Mouse (Mus musculus) gastrocnemius, postnatal 14 days (tissue): ENCODE results near the gene Gm10135. TPM values are rescaled to one million over a fixed set of nuclear protein-coding genes. Genes with fewer than 3 reads are reported as not detected.
A peak's percentile ranks its signal among the peaks of the same experiment; 100 is the strongest.
"Not testable (repeated sequence)": the region's sequence is repeated elsewhere in the genome, so short reads cannot be mapped to it uniquely, and the experiment has no call there.

Source experiments
- DNase-seq: peaks from one replicate; pipeline ENCODE4 v3.0.0; 2021; ENCODE audit warnings: mixed read lengths
- intact Hi-C: fragments of 180-260 bp; cut with DNase I; formaldehyde crosslinking; loops from one replicate; pipeline ENCODE4 v1.15.1; 2025; ENCODE audit warnings: low total_unique reads
- long read RNA-seq, 2 experiments: library from polyadenylated mRNA; stranded (forward); transcript quantifications; one replicate each; pipeline ENCODE4 v2.0.0; 2021
- total RNA-seq, 2 experiments: library from RNA; stranded (reverse); gene quantifications; 2 replicates each; pipeline ENCODE4 v1.2.3; 2021

The Gm10135 gene
- total RNA-seq, result not detected
- long read RNA-seq, experiment 1, result 0 reads
- long read RNA-seq, experiment 2, result 0 reads

DNA sequence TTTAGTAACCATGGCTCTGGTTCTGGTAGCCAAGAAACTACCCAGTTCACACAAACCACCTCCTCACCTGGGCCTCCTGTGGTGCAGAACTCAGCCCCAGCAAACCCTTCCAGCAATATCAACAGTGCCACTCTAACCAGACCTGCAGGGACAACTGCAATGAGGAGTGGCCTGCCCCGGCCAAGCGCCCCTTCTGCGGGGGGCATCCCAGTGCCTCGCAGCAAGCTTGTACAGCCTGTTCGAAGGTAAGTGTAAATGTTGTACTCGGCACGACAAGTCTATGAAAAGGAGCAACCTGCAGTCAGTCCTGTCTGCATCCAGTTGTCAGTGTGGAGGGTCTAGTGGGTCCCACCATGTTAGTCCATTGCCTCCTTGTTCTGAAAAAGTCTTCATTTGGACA lies at the start of gene Gm10135:
Gene Gm10135 (minus strand): TSS at position 101 of the 400 bp plus-strand sequence.
- intact Hi-C loops, result loop anchor here (10.0 kb wide), 1 partner anchor 60 kb away; no protein-coding TSS in a partner anchor
- no peak for DNase-seq

DNA sequence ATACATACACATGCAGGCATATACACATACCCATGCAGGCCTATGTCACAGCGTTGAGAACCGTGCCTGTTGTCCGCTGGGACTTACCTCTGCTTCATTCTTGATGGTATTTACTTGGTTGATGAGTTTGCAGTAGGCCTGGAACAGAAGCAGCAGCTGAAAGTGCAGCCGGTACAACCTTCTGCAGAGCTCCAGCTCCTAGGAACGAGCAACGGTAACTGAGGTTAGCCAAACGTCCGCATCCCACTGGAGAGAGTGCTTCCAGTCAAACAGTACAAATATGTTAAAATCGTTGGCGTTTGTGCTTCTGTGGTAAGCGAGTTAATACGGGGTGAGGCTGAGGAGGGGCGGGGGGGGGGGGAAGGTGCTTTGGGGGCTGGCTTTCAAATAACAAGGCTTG lies 49.3 kb upstream of the Gm10135 start:
- intact Hi-C loops, result no loop called here
- no peak for DNase-seq

DNA sequence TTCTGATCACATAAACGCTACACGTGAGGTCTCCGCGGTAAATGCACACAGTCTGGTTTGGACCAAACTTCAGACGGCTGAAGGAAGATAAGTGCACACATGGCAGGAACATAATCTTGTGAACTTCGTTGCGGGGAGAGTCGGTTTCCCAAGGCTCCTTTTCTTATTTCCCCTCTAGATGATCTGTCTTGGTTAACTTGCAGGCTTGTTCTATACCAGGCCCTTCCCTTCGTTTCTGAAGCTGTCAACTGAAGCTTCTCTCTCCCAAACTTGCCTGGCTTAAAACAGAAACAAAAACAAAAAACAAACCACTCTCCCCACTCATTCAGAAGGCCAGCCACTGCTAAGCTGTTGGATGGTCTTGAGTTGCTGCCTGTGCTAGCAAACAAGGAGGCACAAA lies 40.2 kb upstream of the Gm10135 start:
- intact Hi-C loops, result no loop called here
- DNase-seq, result no peak

DNA sequence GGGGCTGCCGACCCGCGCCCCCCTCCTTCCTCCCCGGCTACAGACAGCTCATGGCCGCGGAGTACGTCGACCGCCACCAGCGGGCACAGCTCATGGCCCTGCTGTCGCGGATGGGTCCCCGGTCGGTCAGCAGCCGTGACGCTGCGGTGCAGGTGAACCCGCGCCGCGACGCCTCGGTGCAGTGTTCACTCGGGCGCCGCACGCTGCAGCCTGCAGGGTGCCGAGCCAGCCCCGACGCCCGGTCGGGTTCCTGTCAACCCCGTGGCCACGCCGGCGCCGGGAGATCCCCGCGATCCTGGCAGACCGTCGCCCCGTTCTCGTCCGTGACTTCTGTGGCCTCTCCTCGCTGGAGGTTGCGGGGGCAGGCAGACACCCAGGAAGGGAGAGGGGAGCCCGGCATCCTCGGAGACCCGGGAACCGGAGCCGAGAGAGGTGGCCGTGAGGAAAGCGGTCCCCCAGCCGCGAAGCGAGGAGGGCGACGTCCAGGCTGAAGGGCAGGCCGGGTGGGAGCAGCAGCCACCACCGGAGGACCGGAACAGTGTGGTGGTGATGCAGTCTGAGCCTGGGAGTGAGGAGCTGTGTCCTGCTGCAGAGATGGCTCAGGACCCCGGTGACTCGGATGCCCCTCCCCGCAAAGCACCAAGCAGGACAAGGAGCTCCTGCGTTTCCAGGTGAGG lies 39.2 kb upstream of the Gm10135 start:
- DNase-seq, result peak; percentile 7
- intact Hi-C loops, result not testable (repeated sequence)

DNA sequence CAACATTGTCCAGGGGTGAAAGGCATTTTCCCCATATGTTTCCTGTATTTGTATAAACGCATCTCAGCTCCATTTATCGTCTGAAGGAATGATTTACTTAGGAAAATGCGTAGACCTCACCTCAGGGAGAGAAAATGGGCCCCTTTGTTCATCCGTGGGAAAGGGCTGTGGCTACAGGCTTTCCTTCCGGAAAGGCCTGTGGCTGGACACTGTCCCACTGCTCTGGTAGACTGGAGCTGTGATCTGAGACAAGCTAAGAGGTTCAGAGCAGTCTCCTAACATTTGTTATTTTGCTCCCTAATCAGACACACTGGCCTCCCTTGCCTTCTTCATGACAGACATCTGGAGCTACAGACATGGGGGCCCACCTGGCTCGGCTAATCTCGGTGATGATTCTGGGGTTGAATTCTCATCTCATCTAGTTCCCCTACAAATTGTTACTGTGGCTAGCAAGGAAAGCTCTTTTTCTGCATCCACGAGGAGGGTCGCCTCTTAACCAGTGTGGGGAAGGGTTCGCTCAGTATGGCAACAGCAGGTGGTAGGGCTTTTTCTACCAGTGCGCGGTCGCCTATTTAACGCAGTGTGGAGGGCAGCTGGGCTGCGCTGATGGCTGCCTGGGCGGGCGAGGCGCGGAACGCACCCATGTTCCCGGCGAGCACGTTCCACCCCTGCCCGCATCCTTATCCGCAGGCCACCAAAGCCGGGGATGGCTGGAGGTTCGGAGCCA lies 38.5 kb upstream of the Gm10135 start:
- intact Hi-C loops, DNase-seq: not testable (repeated sequence)

DNA sequence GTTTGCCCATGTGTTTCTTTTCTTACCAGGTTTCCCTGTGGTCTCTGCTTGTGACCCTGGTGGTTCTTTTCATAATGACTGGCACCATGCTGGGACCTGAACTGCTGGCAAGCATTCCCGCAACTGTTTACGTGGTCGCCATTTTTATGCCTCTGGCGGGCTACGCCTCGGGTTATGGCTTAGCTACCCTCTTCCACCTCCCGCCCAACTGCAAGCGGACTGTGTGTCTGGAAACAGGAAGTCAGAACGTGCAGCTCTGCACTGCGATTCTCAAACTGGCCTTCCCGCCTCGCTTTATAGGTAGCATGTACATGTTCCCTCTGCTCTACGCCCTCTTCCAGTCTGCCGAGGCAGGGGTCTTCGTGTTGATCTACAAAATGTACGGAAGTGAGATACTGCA lies 37.3 kb upstream of the Gm10135 start:
- DNase-seq, intact Hi-C loops: not testable (repeated sequence)

DNA sequence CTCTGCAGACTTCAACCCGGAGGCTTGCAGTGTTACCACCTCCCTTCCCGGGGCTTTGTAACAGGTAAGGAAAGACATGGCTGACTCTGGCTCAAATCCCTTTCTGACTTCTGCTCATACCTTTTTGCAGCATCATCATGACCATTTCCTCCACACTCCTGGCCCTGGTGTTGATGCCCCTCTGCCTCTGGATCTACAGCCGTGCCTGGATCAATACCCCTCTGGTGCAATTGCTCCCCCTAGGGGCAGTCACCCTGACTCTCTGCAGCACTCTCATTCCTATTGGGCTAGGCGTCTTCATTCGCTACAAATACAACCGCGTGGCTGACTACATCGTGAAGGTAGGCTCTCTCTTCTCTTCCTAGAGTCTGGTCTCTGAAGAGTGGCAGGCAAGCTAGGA lies 33.7 kb upstream of the Gm10135 start:
- intact Hi-C loops, DNase-seq: not testable (repeated sequence)

DNA sequence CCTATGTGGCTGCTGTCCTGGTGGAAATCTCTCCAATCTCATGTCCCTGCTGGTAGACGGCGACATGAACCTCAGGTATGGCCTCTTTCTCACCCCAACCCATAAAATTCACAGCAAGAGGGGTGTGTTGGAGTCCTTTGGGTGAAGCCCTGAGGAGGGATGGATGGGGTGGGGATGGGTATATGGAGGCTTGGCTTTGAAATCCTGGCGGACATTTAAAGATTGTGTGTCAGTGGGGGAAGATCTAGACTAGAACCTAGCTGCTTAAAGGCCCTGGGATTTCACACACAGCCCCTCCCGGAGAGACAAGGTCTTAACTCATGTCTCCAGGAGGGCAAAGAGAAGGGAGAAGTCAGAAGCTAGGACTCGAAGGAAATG lies 33.1 kb upstream of the Gm10135 start:
- intact Hi-C loops, result no loop called here
- no peak for DNase-seq

DNA sequence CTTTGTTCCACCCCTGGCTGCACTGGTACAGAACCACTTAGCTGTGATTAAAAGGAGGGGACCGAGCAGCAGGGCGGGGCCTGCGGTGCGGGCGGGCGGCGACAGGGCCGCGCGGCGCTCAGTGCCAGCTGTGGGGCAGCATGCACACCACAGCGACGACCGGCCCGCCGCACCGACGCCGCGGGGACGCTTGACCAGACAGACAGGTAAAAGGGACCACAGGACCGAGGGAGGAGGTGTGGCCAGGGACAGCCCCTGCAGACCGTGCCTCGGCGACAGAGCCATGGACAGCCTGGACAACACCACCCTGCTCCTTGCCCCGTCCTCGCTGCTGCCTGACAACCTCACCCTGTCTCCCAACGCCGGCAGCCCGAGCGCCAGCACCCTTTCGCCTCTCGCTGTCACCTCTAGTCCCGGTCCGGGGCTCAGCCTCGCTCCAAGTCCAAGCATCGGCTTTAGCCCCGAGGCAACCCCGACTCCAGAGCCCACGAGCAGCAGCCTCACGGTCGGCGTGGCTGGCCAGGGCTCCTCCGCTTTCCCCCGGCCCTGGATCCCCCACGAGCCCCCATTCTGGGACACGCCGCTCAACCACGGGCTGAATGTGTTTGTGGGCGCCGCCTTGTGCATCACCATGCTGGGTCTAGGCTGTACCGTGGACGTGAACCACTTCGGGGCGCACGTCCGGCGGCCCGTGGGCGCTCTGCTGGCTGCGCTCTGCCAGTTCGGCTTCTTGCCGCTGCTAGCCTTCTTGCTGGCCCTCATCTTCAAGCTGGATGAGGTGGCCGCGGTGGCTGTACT lies 32.5 kb upstream of the Gm10135 start, which contains the start of gene Slc10a4:
Gene Slc10a4 (plus strand): TSS at position 100 of the 798 bp plus-strand sequence.
- intact Hi-C loops, result no loop called here
- DNase-seq, result peak; percentile 16

DNA sequence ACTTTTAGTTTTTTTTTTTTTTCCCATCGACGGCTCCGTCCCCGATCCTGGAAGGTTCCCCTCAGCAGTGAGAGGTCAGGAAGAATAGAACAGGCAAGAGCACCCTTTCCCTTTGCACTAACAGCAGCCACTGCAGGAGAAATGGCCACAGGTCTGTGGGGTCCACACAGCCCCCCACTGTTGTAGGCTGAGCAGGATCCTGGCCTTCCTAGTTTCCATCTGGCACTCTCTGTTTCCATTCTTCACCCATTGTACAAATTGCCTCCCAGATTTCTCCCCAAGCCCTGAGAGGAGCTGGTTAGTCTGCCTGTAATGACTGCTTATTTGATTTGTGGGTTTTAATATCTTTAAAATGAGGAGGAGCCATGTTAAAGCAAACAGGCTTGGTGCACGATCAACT lies 29.5 kb upstream of the Gm10135 start:
- DNase-seq, result no peak
- intact Hi-C loops, result no loop called here

DNA sequence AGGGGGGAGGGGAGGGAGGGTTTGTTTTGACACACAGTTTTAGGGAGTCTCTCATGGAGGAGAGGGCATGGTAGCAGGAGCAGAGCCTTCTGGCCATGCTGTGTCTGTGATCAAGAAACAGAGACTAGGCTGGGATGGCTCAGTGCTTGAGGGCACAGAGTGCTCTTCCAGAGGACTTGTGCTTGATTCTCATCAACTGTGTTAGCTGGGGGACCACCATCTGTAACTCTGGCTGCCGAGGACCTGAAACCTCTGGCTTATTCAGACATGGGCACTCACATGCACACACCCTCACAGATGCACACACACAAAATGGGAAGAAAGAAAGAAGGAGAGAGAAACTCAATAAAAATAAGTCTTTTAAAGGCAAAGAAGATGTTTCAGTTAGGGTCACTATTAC lies 24.0 kb upstream of the Gm10135 start:
- intact Hi-C loops, DNase-seq: not testable (repeated sequence)

DNA sequence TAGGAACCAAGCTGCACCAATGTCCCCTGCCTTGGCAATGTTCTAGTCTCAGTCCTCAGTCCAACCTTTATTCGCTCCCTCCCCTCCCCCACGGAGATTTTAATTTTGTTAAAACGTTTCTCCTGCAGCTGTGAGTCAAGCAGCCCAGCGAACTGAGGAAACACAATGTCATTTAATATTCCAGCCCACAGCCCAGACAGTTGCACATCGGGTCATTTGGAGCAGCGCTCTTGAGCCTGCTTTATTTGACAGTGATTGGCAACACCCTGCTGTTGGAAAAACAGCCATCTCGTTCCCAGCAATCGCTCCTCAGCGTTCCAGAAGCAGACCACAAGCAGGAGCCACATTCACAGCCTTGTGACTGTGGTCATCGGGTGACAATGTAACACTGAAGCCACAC lies 20.9 kb upstream of the Gm10135 start:
- no peak for DNase-seq

DNA sequence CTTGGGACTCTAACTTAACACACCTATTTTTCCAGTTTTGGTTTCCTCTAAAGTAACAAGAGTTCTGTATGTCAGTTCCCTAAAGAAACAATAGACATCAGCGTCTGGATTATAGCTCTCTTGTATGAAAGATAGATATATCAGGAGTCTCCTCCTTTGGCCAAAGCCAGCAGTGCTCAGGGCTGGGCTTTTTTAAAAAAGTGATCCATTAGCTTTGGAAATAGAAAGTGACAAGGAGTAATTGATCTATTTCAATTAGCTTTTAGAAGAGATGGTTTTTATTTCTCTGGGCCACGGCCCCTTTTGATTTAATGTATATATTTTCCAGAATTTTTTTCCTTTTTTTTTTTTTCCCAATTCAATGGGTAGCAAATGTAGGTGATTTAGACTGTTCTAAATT lies 20.4 kb upstream of the Gm10135 start:
- DNase-seq, result no peak
- intact Hi-C loops, result no loop called here

More for the DNA sequence above, 20.9 kb upstream of the Gm10135 start:
- intact Hi-C loops, result no loop called here

DNA sequence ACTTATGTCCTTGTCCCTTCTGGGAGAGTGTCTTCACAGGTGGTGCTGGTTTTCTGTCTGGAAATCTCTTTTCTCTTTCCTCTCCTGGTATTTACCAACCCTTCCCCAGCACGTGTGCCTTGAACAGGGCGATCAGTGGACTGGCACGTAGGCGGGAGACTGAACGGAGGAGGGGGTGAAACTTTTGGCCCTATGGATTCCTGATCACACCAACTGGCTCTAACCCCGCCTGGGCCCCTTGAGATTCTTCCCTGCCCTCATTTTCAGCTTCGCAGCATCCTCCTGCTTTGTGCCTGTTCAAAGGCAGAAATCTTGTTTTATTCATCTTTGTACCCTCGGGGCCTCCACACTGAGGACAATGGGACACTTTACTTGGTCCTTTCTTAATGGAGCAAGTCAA lies 19.9 kb upstream of the Gm10135 start:
- no peak for DNase-seq
- intact Hi-C loops, result no loop called here

DNA sequence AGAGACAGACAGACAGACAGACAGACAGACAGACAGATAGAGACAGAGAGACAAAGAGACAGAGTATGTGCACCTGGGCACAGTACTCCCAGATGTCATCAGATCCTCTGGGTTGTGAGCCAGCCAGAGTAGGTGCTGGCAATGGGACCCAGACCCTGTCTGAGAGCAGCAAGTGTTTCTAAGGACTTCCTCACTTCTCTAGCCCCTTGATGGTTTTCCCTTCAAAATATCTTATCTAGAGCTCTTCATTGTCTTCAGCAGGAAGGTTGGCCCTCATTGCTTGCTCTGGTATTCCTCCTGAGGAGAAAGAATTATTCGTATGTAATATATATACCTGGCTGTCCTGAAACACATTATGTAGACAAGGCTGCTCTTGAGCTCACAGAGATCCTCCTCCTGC lies 18.0 kb upstream of the Gm10135 start:
- intact Hi-C loops, result no loop called here
- DNase-seq, result no peak

DNA sequence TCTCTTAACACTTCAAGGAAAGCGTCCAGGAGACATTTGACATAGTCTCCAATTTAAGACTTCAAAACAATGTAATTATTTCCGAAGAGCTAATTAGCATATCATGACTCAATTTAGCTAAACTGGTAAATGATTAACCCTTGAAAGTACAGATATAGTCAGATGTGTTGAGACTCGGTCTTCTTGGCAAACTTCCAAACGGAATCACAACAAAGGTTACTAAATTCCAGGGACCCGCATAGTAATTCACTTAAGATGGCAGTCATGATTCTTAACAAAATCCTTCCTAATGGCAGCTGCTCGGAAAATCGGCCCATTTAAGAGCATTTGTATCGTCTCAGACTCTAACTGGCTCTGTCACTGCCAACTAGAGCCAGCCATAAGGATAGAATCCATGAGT lies 15.3 kb upstream of the Gm10135 start:
- no peak for DNase-seq
- intact Hi-C loops, result loop anchor here (5.0 kb wide), 2 partner anchors 78 to 393 kb away; no protein-coding TSS in a partner anchor

DNA sequence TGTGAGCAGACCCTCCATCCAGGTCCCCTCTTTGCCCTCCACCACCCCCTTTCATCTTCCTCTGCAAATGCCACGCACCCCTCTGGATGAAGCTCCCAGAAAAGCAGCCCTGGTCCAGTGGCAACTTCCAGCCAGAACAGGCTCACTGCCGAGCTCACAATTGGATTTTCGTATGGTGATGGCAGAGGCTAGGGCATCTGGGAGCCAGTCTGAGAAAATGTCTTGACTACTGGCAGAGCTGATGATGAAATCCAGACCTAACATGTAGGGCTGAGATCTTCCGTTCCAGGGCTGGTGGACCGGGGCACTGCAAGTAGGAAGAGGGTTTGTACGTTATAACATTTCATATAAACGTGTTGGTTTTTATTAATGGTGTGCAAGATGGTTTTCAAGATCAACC lies 13.3 kb upstream of the Gm10135 start:
- intact Hi-C loops, result loop anchor here (5.0 kb wide), 2 partner anchors 80 to 395 kb away; no protein-coding TSS in a partner anchor
- no peak for DNase-seq

DNA sequence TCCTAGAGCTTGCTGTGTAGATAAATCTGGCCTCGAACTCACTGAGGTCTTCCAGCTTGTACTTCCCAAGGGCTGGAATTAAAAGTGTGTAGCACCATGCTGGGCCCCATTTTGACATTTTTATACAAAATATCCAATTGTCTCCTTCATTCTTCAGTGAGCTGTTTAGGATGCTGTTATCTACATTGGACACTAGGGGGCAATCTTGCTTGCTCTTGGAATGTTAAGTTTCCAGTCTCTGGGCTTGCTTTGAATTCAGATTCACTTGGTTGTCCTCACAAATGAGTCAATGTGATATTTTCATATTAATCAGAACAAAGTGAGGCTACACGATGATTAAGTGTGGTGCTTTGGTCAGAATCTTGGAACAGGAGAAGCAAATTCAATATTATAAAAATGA lies 9.6 kb upstream of the Gm10135 start:
- DNase-seq, result no peak
- intact Hi-C loops, result no loop called here

DNA sequence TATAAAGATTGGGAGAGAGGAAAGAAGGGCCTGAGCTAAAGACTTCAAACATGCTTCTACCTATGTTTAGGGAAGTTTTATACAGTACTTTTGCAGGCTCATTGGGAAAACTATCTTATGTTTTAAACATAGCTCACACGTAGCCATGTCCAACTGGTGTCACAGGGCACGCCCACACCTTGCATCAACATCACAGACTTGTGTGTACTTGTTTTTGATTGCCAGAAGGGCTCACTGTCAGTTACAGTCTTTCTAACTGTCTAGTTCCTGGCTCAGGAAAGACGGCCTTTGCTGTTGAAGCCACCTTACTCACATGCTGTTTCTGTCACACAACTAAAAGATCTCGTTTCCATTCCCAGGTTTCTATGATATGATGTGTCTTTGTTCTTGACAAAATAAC lies 2.0 kb upstream of the Gm10135 start:
- intact Hi-C loops, result loop anchor here (10.0 kb wide), 1 partner anchor 58 kb away; no protein-coding TSS in a partner anchor

DNA sequence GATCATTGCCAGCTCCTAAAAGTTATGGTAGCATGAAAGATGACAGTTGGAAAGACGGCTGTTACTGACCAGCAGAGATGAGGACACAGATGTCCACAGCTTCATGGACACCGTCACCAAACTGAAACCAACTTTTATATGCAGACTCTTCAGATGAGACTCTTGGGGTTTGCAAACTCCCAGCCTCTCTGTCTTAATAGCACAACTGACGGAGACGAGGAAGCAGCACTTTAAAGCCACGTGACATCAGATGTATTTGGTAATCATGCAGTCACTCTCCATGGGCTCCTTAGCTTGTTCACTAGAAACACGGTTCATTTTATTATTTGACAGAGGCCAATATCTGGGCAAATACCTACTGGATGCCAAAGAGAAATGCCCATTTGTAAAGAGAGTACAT lies 1.5 kb upstream of the Gm10135 start:
- intact Hi-C loops, result loop anchor here (10.0 kb wide), 1 partner anchor 59 kb away; no protein-coding TSS in a partner anchor
- no peak for DNase-seq

More for the DNA sequence above, 2.0 kb upstream of the Gm10135 start:
- no peak for DNase-seq
